Mouse (Mus musculus) liver, embryonic 14 days (tissue): ENCODE data around the gene Gm42421. TPM values are rescaled to one million over a fixed set of nuclear protein-coding genes. Genes with fewer than 3 reads are reported as not detected.

Experiments used
- polyA plus RNA-seq: library from polyadenylated mRNA; depleted of rRNA; stranded (reverse); fragments of >200 nt; gene quantifications from 2 replicates; pipeline ENCODE4 v1.2.3, GENCODE M21; 2012; rRNA removed

Gm42421 gene
- polyA plus RNA-seq, result 0.45 and 0.48 TPM in 2 replicates

DNA sequence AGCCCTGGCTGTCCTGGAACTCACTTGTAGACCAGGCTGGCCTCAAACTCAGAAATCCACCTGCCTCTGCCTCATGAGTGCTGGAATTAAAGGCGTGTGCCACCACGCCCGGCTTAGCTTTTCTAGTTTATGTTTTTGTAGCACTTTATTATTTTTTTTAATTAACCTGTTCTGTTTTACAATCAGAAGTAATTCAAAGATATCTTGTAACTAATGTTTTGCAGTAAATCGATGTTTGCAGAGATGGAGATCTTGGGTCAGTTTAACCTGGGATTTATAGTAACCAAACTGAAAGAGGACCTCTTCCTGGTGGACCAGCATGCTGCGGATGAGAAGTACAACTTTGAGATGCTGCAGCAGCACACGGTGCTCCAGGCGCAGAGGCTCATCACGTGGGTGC is at the start of gene Gm42421:
Gene Gm42421, plus strand, starts transcription at position 301 of the 400 bp plus-strand sequence.

DNA sequence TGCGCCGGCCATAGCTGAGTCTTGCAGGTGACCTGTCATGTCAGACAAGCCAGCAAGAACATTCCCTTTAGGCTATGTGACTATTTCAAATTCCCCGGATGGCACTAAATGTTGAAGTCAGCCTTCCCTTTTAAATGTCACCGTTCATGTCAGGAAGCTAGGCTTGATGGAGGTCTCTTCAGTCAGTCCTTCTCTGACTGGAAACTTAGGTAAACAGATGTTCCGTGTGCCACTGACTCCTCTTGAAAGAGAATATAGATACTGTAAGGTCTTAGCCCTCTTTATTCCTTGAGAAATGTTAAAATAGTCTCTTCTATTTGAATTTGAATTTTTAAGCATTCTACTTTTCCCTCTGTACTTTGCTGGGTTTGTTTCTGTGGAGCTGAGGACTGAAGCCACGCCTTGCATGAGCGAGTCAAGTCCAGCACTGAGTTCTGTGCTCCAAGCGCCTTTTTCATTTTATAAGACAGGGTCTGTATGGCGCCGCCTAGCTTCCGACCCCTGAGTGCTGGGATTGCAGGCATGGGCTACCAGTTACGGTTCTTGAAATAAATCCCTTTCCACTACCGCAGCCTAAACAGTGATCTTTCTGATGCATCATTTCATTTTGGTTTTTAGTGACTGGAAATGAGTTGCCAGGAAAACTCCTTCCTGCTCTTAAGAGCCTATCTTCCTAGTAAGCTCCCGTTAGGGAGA is 30.2 kb upstream of the Gm42421 start, which contains the start of gene Ankrd61:
Gene Ankrd61, minus strand, starts transcription at position 51 of the 696 bp plus-strand sequence.

GRCm38 (mm10) chr5:143909417-143910400 is 18.3 kb upstream of the Gm42421 start, which contains the start of the genes Aimp2 and Pms2:
Gene Aimp2 (minus strand): TSS chr5:143909847.
Gene Pms2 (plus strand): TSS chr5:143909964.

GRCm38 (mm10) chr5:143932831-143933230 is 4.9 kb downstream of the Gm42421 start, which contains the start of gene Rsph10b:
Gene Rsph10b (plus strand): TSS chr5:143933035.

Other genes with a start within 250 kb of the Gm42421 start
- 1.5 and 1.8 TPM in 2 replicates for gene Usp42, start 195.9 kb upstream of the Gm42421 start, polyA plus RNA-seq
- gene Eif2ak1, start 110.4 kb upstream of the Gm42421 start, polyA plus RNA-seq, result 39.6 and 48.1 TPM in 2 replicates
- 0.03 and 0.07 TPM in 2 replicates for gene Ankrd61, start 30.5 kb upstream of the Gm42421 start, polyA plus RNA-seq
- gene Aimp2, start 18.3 kb upstream of the Gm42421 start, polyA plus RNA-seq, result 37.5 and 45.2 TPM in 2 replicates
- 6.5 and 7.1 TPM in 2 replicates for gene Pms2, start 18.2 kb upstream of the Gm42421 start, polyA plus RNA-seq
- gene Rsph10b, start 4.9 kb downstream of the Gm42421 start, polyA plus RNA-seq, result 0.28 and 0.41 TPM in 2 replicates
- 23.3 and 24.5 TPM in 2 replicates for gene Ccz1, start 86.7 kb downstream of the Gm42421 start, polyA plus RNA-seq
- not detected in 2 replicates for gene Ocm, start 98.5 kb downstream of the Gm42421 start, polyA plus RNA-seq
- 2.3 and 3.3 TPM in 2 replicates for gene Lmtk2, start 172.3 kb downstream of the Gm42421 start, polyA plus RNA-seq